Mouse (Mus musculus): Measurements from ENCODE around the gene Kdm4b.

DNA sequence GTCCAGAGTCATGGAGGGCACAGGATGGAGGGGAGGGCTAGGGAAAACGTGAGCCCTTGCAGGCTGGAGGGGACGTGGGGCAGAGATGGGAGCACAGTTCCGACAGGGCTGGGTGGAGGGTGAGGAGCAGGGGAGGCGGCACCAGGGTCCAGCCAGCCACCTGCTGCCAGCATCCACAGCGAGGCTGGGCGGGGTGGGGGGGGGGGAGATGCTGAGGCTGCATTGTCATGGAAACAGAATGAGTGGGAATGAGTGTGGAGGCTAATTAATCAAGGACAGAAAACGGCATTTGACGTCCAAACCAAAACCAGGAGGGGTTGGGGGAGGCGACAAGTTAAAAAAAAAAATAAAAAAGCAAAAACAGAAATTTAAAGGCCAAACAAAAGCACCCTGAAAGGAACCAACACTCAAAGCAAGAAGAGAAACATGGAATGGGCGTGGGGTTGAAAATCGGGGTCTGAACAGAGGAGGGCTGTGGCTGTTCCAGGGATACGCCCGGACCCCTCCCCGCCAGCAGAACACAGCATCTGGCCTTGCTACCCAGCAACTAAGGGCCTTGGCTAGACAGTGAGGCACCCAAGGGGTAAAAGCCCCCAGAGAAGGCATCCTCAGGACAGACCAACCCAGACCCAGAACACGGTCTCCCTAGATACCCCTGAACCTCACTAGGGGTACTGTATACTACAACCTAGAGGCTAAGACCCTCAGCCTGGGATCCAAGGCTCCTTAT is 114.0 kb downstream of the Kdm4b start:
- no peak for TF ChIP-seq POLR2A (IDR thresholded peaks at IDR 0.05; ENCODE audit: low read depth, low read length)
- no peak for TF ChIP-seq CTCF (IDR thresholded peaks at IDR 0.05; ENCODE audit: extremely low read depth, insufficient read depth, insufficient read length, insufficient replicate concordance)

Measured in spleen, adult 2 months (tissue).